Mouse (Mus musculus) heart, adult 2 months (tissue): ENCODE results near the gene Ugt1a6a.
"Not testable (repeated sequence)": the region's sequence is repeated elsewhere in the genome, so short reads cannot be mapped to it uniquely, and the experiment has no call there.

Source experiments
- CTCF ChIP-seq: fragments of 200-600 bp; IDR thresholded peaks from 2 replicates; pipeline ENCODE4 v1.8.1; 2022; ENCODE audit warnings: antibody characterized with exemption, mild to moderate bottlenecking, moderate library complexity
- EP300 ChIP-seq: fragments of 200-500 bp; IDR thresholded peaks from 2 replicates; pipeline ENCODE4 v1.6.1; 2011; ENCODE audit warnings: low read depth, low read length, control low read depth; ENCODE audit not compliant: insufficient read depth
- POLR2A ChIP-seq: fragments of 200-500 bp; IDR thresholded peaks from 2 replicates; pipeline ENCODE4 v1.6.1; 2011; ENCODE audit warnings: mild to moderate bottlenecking, low read depth, low read length, control low read depth; ENCODE audit not compliant: insufficient read depth

DNA sequence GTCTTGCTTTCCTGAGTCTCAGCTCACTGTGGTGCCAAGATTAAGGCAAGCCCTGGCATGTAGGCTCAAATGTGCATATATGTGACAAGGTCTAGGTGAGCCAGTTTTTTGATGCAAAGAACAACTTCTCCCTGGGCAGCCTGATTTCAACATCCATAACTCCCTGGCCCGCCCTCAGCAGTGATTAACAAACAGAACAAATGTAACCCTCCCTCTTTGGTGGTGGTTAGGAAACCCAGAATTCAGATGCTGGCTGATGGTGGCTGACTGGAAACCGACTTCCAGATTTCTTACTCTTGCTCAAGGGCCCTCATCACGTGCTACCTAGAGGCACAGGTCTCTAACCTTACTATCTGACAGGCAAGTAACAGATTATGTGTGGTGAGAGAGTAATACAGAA, 31.6 kb upstream of the Ugt1a6a start, which contains the start of gene Ugt1a6b:
- not testable (repeated sequence) for TF ChIP-seq POLR2A, EP300, CTCF
